Mouse (Mus musculus): ENCODE measurements around the gene Lgals9.
"Not testable (repeated sequence)": the region's sequence is repeated elsewhere in the genome, so short reads cannot be mapped to it uniquely, and the experiment has no call there.

Gene Lgals9

DNA sequence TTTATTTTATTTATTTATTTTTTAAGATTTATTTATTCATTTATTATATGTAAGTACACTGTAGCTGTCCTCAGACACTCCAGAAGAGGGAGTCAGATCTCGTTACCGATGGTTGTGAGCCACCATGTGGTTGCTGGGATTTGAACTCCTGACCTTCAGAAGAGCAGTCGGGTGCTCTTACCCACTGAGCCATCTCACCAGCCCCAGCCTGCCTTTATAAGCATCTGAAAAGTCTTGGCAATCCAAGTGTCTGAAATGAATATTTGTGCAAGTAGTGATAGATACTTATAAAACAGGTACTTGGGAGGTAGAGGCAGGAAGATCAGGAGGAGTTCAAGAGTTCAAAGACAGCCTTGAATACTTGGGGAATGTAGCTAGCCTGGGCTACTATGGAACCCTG is 22.6 kb upstream of the Lgals9 start:
- DNase-seq (ENCODE audit: low spot score), result not testable (repeated sequence)

DNA sequence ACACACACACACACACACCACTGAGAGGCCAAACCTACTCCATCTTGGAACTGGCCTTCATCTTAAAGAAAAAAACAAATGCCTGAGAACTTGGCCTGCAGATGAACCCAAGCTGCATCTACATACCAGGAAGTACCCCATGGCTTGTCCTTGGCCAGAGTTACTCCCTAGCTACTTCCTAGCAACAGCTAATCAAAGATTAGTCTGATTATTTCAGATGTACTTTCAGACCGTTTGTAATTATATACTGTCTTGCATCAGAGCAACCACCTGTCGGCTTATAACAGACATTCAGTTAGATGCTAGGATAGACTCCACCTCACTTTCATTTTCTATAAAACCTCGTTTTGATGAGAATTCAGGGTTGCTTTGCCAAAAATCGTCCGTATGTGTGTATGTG is 21.7 kb upstream of the Lgals9 start:
- DNase-seq (ENCODE audit: low spot score), result no peak

DNA sequence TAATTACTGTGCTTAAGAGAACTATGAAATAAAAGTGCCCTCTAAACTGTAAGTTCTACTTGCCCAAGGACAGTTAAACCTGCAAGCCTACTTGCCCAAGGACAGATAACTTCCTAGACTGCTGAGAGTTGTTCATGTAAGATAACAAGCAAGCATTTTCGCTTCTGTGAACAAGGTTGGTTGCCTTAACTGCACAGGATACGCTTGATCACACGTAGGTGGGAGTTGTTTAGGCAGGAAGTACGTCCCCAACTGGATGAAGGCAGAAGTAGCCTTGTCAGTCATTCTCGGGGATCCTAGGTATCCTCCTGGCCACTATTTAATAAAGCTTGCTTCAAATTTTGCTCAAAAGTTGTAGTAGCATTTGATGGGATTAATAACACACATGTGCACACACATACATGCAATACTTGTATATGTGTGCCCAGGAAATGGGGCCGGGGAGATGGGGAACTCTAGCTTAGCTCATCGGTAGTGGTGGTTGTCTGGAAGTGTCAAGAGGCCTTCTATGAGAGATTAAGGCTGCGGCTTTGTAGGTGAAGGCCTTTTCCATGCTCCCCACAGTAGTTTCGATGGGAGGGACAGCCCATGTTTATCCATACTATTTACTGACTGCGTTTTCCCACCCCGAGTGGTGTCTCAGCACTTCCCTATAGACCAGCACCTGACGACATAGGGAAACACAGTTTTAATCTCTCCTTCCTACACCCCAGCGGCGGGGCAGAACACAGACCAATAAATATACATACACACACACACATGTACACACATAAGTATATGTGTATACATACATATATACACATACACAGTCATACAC is 21.0 kb upstream of the Lgals9 start:
- DNase-seq (ENCODE audit: low spot score), result no peak

DNA sequence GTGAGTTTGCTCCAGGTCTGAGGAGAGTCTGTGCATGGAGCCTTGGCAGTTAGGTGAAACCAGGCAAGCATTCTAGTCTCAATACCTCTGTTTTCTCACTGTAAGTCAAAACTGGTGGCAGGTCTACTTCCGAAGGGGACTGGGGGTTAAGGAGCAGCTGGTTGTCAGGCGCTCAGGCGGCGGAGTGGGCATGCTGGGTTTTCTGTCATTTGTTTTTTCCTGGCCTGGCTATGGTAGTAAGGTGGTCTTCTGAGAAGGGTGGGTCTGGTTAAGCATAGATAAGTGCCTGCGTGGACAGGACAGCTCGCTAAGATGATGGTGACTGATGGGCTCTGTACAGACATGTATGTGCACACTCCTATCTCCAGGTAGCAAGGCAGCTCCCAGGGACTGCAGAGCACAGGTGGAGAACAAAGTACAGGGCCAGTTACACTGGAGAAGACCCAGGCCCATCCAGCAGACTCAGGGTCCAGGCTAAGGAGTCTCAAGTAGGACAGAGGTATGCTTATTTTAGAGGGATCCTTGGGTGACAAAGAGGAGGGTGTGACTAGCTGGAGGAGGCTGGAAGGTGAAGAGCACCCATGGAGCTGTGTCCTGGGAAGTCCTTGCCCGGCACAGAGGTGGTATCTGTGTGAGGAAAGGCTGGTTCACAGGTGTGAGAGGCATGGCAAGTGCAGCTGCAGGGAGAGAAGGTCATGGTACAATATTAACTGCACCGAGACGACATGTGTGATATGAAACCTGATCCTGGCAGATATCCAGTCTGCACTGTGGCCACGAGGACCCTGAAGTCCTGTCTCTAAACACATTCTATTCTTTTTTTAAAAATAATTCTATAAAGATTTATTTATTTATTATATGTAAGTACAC is 19.3 kb upstream of the Lgals9 start:
- no peak for DNase-seq (ENCODE audit: low spot score)

DNA sequence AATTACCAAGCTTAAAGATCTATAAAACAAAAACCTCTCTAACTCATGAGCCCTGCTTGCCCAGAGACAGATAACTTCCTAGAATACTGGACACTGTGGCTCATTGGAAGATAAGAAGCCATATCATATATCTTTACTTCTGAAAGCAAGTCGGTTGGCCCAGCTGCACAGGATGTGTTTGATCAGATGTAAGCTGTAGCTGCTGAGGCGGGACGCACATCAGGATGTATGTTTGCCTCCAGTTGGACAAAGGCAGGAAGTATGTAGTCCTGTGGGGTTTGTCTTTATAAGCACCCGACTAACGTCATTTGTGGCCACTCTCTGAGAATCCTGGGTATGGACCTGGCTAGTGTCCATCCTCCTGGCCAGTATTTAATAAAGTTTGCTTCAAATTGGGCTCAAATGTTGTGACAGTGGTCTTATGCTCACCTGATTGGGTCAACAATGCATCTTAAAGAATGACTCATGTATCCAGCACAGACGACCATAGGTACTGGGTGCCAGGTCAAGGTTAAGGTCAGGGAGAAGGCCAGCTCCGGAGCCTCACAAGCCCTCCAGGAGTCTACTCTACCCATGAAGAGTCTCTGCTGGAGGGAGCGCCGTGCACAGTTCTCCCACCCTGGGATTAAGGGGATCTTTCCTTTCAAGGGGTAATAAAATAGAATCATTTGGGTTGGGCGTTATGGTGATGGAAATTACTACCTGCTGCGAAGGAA is 18.5 kb upstream of the Lgals9 start:
- no peak for DNase-seq (ENCODE audit: low spot score)

DNA sequence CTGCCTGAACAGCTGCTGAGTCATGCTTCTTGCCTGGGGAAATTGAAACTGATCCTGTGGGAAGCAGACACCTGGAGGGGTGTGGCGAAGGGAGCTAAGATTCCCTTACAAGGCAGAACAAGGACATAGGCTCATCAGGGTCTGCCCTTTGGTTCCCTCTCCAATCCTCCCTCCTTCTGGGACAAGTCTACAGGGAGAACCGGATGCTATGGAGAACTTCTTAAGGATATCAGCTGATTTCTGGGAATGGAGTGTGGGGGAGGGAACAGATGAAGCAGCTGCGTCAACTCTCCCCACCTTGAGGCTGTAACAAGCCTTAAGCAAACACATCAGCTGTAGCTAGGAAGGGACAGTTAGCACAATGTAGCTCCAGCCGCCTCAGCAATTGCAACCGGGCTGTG is 17.8 kb upstream of the Lgals9 start:
- no peak for DNase-seq (ENCODE audit: low spot score)

DNA sequence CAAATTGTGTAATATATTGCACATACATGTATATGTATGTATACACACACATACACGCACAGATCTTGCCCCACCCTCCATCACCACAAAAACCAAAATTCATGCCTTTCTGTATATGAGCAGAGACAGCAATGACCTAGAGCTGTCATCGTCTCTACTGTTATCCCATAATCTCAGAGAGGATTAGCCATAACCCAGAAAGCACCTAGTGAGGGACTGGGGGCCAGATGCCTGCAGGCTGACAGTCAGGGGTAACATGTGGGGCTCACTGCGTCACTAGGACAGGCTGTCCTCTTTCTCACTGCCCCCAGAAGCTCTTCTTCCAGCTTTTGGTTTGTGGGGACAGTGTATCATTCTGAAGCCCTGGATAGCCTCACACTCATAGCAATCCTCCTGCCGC is 17.1 kb upstream of the Lgals9 start:
- DNase-seq (ENCODE audit: low spot score), result no peak

DNA sequence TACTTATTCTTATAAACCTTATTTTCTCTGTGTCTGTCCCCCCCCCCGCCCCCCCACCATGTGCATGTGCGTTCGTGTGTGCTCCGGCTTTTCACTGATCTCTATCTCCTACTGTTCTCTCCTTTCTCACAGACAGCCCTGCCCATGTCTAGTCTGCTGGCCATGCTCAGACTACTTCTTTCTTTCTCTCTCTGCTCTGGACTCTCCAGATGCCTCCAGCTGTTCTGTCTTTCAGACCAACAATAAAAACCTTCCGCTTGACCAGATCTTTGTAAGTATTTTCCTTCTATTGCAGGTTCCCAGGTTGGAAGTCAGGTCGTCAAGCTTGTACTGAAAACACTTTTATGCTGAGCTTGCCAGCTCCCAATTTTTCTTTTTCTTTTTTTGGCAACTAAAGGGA is 14.4 kb upstream of the Lgals9 start:
- DNase-seq (ENCODE audit: low spot score), result no peak

DNA sequence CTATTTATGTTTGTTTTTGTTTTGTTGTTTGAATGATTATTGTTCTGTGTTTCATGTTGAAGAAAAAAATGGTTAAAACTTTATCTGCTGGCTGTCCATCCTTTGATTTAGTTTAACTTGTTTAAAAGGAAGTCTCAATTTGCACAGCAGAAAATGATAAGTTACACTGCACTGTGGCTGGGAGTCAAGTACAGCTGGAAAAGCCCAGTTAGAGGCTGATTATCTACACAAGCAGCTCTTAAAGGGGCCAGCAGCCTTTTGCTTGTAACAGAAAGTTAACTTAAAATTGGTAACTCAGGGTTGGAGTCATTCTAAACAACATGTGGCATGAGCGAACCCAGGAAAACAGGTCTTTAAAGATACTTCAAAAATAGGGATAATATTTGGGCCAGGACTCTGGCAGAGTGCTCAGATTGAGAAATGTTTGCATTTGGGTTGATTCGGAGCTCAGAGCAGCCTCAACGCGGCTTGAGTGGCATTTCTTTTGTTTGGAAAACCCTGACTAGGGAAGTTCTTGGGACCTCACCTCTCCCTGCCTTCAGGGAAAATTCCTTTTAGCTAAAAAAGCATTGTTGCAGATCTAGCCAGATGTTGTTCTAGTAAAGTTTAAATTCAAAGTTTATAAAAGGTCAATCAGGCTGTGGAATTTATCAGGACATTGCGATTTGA is 6.3 kb upstream of the Lgals9 start:
- DNase-seq (ENCODE audit: low spot score), result not testable (repeated sequence)

DNA sequence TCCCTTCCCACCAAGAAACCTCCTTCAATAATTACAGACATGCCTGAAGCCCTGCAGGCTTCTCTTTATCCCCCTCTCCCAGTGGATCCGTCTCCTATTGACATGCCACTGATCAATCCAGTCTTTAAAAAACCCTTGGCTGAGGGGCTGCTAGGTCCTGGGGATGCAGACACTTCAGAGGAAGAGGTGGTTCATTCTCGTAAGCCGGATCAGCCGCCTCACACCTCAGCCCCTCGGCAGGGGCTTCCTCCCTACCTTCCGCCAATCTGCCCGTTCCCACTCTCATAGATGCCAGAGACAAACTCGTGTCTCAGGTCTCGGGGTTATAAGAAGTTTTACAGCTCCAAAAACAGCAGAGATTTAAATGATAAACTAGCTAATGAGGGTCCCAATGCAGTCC is 5.3 kb upstream of the Lgals9 start:
- no peak for DNase-seq (ENCODE audit: low spot score)

DNA sequence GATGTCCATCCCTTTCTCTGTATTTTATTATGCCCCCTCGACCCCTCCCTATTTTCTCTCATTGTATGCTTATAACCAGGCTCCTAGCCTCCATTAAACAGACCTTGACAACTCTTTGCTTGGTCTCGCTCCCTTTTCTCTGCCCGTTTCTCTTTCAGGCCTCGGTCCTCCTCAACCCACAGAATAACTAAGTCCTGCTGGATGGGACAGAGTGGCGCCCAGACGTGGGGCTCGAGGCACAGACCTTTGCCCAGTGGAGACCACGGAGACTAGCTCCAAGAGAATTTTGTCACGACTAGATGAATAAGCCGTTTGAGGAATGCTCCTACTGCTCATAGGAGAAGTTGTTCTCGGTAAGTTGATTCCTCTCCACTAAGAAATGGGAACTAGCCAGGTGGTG is 4.5 kb upstream of the Lgals9 start:
- DNase-seq (ENCODE audit: low spot score), result not testable (repeated sequence)

DNA sequence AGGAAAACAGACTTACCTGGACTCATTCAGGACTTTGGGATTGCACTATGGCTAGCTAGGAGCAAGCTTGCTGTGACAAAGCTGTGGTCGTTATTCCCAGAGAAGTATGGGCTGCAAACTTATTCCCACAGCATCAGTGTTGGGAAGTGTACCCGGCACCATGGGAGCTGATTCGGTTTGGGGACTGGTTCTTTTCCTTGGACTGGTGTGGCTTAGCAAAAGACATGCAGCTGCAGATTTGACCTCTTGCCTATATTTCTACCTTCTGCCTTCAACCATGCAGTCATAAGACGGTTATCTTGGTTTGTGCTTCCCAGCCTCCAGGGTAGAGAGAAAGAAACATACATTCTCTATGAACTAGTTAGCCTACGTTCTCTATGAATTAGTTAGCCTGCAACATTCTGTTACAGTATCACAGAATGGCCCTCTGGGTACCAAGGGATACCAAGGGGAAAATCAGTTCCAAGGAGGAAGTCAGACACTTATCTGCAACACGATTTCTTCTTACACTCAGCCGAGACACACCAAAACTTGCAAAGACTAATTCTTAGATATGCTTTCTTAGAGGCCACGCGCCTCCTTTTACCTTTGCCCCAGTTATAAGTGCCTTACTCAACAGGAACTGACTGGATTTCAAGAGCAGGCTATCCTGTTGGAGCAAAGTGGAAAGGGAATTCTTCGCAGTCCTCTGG is 1.7 kb upstream of the Lgals9 start:
- no peak for DNase-seq (ENCODE audit: low spot score)

DNA sequence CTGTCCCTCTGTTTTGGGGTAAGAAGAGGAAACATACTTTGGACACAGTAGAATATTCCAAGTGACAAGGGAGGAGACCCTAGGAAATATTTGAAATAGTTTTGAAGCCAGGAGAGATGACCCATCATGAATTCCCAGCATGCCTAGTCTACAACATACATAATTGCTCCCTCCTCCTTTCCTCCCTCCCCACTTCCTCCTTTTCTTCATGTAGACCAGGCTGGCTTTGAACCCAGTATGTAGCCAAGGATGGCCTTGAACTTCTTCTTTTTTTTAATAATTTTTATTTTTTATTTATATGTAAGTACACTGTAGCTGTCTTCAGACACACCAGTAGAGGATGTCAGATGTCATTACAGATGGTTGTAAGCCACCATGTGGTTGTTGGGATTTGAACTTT is 759 bp upstream of the Lgals9 start:
- no peak for DNase-seq (ENCODE audit: low spot score)

DNA sequence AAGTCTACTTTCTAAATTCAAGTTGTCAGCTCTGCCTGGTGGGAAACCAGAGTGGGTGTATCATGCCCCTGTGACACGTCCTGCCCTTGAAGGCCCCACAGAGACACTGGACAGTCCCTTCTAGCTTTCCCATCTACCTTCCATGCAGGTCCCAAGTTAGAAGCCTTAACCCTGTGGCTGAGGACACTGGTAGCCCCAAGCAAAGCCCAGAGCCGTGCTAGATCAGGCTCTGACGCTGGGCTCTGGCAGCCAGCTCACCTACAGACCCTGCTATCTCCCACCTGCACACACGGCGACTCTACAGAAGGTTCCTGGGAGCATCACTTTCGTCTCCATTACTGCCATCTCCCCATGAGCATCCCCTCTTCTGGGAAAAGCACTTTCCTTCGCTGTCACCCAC is 1.2 kb downstream of the Lgals9 start:
- DNase-seq (ENCODE audit: low spot score), result no peak

DNA sequence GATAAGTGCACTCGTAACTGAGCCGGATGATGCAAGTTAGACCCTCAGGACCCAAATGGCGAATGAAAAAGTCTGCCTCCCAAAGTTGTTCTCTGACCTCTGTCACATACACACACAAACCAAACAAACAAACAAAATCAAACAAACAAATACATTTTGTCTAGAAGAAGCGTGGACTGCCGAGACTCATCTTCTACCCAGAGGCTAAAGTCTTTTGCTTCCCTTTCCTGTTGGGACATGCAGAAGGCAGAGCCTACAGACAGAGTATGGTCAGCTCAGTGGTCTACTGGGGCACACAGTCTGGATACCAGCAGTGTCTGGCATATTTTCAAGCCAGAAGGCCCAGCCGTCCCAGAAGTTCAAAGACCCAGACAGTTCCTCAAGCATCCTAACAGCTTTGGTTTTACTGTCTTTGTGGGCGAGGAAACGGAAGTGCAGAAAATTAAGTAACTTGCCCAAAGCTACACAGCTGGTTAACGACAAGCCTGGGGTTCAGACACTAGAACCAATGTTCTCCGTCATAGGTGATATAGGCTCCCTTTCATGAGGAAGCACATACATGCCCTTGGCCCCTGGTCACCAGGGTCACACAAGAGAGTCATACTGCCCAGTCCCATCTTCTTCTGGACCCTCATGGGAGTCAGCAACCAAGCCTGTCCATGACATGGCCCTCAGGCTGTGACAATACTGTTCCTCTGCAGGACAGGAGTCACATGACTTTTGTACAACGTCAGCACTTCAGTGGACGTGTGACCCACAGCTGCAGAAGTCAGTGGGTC is 2.0 kb downstream of the Lgals9 start:
- no peak for DNase-seq (ENCODE audit: low spot score)

DNA sequence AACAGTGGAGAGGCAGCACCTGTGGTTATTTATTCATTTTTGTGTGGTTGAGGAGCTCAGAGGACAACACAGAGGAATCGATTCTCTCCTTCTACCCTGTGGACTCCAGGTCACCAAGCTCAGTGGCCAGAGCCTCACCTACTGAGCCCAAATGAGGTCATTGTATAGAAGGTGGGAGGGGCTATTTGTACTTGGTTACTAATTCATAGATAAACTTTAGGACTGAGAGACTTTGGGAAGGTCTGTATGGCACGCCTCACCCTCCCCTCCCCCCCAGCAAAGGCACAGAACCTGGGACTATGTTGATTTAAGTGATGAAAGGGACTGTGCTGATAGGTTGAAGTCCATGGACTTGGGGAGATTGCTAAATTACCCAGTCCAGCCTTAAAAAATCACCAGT is 2.7 kb downstream of the Lgals9 start:
- no peak for DNase-seq (ENCODE audit: low spot score)

DNA sequence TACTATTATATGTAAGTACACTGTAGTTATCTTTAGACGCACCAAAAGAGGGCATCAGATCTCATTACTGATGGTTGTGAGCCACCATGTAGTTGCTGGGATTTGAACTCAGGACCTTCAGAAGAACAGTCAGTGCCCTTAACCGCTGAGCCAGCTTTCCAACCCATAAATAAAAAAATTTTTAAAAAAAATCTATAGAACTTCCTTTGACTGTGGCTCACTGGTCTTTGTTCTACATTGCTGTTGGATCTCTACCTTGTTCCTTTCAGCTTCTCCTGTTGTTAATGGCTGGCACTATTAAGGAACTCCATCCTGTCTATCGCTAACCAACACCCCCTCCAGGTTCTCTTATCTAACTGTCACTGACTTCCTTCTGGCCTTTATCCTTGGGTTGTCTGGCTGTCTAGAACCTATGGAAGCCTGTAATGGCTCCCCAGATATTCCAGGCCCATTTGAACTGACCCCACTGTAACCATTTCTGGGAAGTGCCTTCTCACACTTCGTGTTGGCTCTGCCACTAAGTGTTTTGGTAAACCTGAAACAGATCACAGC is 4.6 kb downstream of the Lgals9 start:
- no peak for DNase-seq (ENCODE audit: low spot score)

DNA sequence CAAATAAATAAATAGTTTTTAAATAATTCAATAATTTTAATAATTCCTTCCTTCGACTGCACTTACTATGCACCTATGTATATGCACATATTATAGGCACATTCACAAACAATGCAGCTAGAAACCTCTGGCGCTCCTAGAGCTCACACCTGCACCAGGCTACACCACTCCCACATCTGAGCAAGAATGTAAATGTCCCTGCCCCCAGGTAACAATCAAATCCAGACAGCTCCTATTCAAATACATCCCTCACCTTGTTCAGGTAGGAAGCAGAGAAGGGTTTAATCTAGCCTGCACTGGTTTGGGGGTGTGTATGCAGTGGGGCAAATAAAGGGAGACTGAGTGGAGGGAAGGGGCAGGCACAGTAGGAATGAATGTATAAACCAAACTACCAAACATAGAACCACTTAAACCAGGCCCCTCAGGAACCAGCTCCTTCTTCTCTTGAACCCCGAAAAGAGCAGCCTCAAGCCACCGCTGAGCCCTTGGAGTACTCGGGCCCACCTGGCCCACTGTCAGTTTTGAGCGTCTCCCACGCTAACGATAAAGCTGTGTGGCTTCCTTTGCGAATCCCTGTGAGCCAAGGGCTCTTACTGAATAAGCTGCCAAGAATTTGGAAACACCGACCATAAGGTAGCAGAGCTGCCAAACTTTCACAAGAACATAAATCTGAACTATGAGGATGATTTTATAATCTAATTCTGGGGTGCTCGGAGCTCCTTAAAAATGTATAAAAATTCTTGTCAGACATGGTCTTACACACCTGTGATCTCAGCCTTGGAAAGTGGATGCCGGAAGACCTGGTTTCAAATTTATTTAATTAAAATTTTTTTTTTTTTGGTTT is 6.3 kb downstream of the Lgals9 start:
- DNase-seq (ENCODE audit: low spot score), result no peak

DNA sequence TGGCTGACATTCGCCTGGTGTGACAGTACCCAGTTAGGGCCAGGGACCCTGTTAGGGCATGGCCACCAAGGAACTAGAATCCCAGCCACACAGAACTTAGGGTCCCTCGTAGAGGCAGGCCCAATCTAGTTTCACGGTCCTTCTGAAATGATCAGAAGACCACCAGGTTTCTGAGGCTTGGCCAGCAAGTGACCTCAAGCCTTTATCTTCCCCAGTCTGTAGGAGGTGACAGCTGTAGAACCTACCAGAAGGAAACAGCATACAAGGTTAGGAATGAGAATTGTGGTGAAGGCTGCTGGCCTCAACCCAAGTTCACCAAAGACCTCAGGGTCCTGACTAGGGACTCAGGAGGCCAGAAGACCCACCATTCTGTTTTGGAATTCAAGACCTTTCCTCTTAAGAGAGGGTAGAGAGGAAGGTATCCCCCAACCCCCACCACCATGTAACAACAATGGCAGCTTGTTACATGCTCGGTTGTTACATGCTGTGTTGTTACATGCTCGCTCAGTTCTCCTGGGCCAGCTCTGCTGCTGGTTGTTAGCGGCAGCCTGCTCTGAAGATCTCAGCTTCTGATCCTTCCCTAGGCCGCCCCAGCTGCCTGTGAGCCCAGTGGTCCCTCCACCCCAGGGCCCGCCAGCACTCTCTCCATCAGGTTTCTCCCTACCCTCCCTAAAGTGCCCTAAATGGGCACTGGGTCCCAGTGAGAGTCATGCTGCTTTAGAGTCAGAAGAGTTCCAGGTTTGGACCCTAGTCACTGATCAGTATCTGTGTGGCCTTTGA is 7.8 kb downstream of the Lgals9 start:
- DNase-seq (ENCODE audit: low spot score), result no peak

Measured in embryo, embryonic 10.5 days (tissue).